Mouse (Mus musculus): ENCODE data around the gene Gm20741. TPM values are rescaled to one million over a fixed set of nuclear protein-coding genes. Genes with fewer than 3 reads are reported as not detected.
A peak's percentile ranks its signal among the peaks of the same experiment; 100 is the strongest.

Gene Gm20741
- total and polyA plus RNA-seq, 3 experiments = not detected

- dilution Hi-C loops (cut with MboI; ENCODE audit: extremely low pct_ligation_motif_present, extremely low pct_unique_long_range_greater_than_20kb, low sequenced_read_pairs) (no loop called here), in situ Hi-C loops (cut with MboI; ENCODE audit: low pct_ligation_motif_present, low pct_unique_long_range_greater_than_20kb, low sequenced_read_pairs) (no loop called here)
- Histone ChIP-seq H3K9ac (ENCODE audit: insufficient read depth, low read depth) (no peak overlapping the region), H3K36me3 (replicated peaks in 1 of 2; ENCODE audit: control insufficient read depth in 1 of 2, insufficient read depth in 1 of 2, low read length in 1 of 2) (no peaks in the 10 kb centered on the region), H3K4me2 (ENCODE audit: insufficient read depth, low read depth, poor library complexity, severe bottlenecking) (no peak overlapping the region), H3K27ac (ENCODE audit: insufficient read depth, low read depth) (no peak overlapping the region; the same call in 1 of the 2 replicates), H3K9me3 (replicated peaks; ENCODE audit: low read length) (peaks cover 44% of the 10 kb centered on the region), H3K79me2 (replicated peaks; ENCODE audit: control insufficient read depth, extremely low read depth, insufficient read depth, poor library complexity, severe bottlenecking) (no peaks in the 10 kb centered on the region), H3K4me3 (replicated peaks in 1 of 3; ENCODE audit: low read depth in 2 of 3, low read length in 2 of 3, poor library complexity in 1 of 3) (peak overlapping the region in 1 of 3 experiments; percentile 3), H3K4me1 (ENCODE audit: control insufficient read depth in 1 of 2, insufficient read depth in 2 of 2) (no peaks in the 10 kb centered on the region), H3K27me3 (replicated peaks) (no peaks in the 10 kb centered on the region)
- no peak for DNase-seq (ENCODE audit: extremely low read depth)
- TF ChIP-seq CTCF (conservative IDR thresholded peaks at IDR 0.05 in 1 of 2, IDR thresholded peaks at IDR 0.05 in 1 of 2; ENCODE audit: low read depth in 2 of 2, low read length in 2 of 2) (0 out of 4 replicates have a peak, but pooled peaks of 1 of the 2 experiments have one; percentile 5), BHLHE40 (IDR thresholded peaks at IDR 0.05; ENCODE audit: low read depth, low read length) (no peak)
Observed at GRCm38 (mm10) chr16:88823736-88824135, 11.7 kb upstream of the Gm20741 start.

- dilution Hi-C loops (cut with MboI; ENCODE audit: extremely low pct_ligation_motif_present, extremely low pct_unique_long_range_greater_than_20kb, low sequenced_read_pairs) (no loop called here), in situ Hi-C loops (cut with MboI; ENCODE audit: low pct_ligation_motif_present, low pct_unique_long_range_greater_than_20kb, low sequenced_read_pairs) (no loop called here)
- no peak within 1 kb of the TSS for H3K4me2 ChIP-seq (ENCODE audit: insufficient read depth, low read depth, poor library complexity, severe bottlenecking)
- no peak within 1 kb of the TSS for H3K27ac ChIP-seq (ENCODE audit: insufficient read depth, low read depth)
- no peaks in the 10 kb centered on the region for H3K4me1 ChIP-seq (ENCODE audit: control insufficient read depth in 1 of 2, insufficient read depth in 2 of 2)
- no peak for TF ChIP-seq MYC (IDR thresholded peaks at IDR 0.05; ENCODE audit: low read depth, low read length)
- no peak for TF ChIP-seq MEF2A (IDR thresholded peaks at IDR 0.05; ENCODE audit: borderline replicate concordance, low read depth, low read length)
- TF ChIP-seq IRF4 (IDR thresholded peaks at IDR 0.05; ENCODE audit: low read depth, low read length) = no peak
- no peak within 1 kb of the TSS for H3K4me3 ChIP-seq (replicated peaks in 1 of 3; ENCODE audit: low read depth in 2 of 3, low read length in 2 of 3, poor library complexity in 1 of 3)
- H3K36me3 ChIP-seq (replicated peaks in 1 of 2; ENCODE audit: control insufficient read depth in 1 of 2, insufficient read depth in 1 of 2, low read length in 1 of 2) = no peaks in the 10 kb centered on the region
- no peaks in the 10 kb centered on the region for H3K27me3 ChIP-seq (replicated peaks)
- H3K9me3 ChIP-seq (replicated peaks; ENCODE audit: low read length) = peaks cover 47% of the 10 kb centered on the region
- DNase-seq (ENCODE audit: extremely low read depth) = no peak
- H3K9ac ChIP-seq (ENCODE audit: insufficient read depth, low read depth) = no peak within 1 kb of the TSS
- no peaks in the 10 kb centered on the region for H3K79me2 ChIP-seq (replicated peaks; ENCODE audit: control insufficient read depth, extremely low read depth, insufficient read depth, poor library complexity, severe bottlenecking)
Observed at GRCm38 (mm10) chr16:88820066-88820465, 8.0 kb upstream of the Gm20741 start, which contains the start of gene Krtap15. Gene Krtap15, plus strand, starts transcription at chr16:88820215.

DNA sequence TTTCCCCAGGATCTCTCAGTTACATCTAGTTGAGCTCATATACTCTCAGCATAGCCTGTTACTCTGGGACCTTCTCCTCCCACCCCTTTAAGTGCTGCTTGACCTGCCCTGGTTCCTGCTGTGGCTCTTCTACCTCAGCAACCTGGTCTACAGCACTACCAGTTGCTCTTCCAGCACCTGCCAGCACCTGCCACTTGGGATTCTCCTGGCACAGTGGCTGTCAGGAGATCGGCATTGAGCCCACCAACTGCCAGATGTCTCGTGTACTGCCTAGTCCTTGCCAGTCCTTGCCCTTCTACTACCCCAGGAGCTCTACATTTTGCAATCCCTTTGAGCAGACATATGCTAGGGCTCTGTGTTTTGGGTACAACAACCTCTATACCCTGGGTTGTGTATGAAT is 25.2 kb downstream of the Gm20741 start:
- no peak overlapping the region for H3K4me3 ChIP-seq (replicated peaks in 1 of 3; ENCODE audit: low read depth in 2 of 3, low read length in 2 of 3, poor library complexity in 1 of 3)
- DNase-seq (ENCODE audit: extremely low read depth) = no peak
- H3K4me1 ChIP-seq (ENCODE audit: control insufficient read depth in 1 of 2, insufficient read depth in 2 of 2) = no peaks in the 10 kb centered on the region
- no peak overlapping the region for H3K9ac ChIP-seq (ENCODE audit: insufficient read depth, low read depth)
- H3K9me3 ChIP-seq (replicated peaks; ENCODE audit: low read length) = peaks cover 43% of the 10 kb centered on the region
- no peaks in the 10 kb centered on the region for H3K79me2 ChIP-seq (replicated peaks; ENCODE audit: control insufficient read depth, extremely low read depth, insufficient read depth, poor library complexity, severe bottlenecking)
- H3K4me2 ChIP-seq (ENCODE audit: insufficient read depth, low read depth, poor library complexity, severe bottlenecking) = no peak overlapping the region
- H3K27ac ChIP-seq (ENCODE audit: insufficient read depth, low read depth) = no peak overlapping the region
- H3K36me3 ChIP-seq (replicated peaks in 1 of 2; ENCODE audit: control insufficient read depth in 1 of 2, insufficient read depth in 1 of 2, low read length in 1 of 2) = no peaks in the 10 kb centered on the region
- dilution Hi-C loops (cut with MboI; ENCODE audit: extremely low pct_ligation_motif_present, extremely low pct_unique_long_range_greater_than_20kb, low sequenced_read_pairs) = no loop called here
- no peaks in the 10 kb centered on the region for H3K27me3 ChIP-seq (replicated peaks)
- in situ Hi-C loops (cut with MboI; ENCODE audit: low pct_ligation_motif_present, low pct_unique_long_range_greater_than_20kb, low sequenced_read_pairs) = no loop called here
- TF ChIP-seq GABPA (IDR thresholded peaks at IDR 0.05; ENCODE audit: insufficient replicate concordance, low read depth, low read length) (no peak), CHD1 (IDR thresholded peaks at IDR 0.05; ENCODE audit: low read depth, low read length) (no peak), USF1 (IDR thresholded peaks at IDR 0.05; ENCODE audit: low read depth, low read length) (no peak), JUN (IDR thresholded peaks at IDR 0.05; ENCODE audit: insufficient read depth, low read depth, low read length) (no peak), MAZ (IDR thresholded peaks at IDR 0.05; ENCODE audit: low read depth, low read length) (no peak), ZMIZ1 (IDR thresholded peaks at IDR 0.05; ENCODE audit: low read depth, low read length) (no peak), ETS1 (conservative IDR thresholded peaks at IDR 0.05; ENCODE audit: low read depth, low read length) (no peak), MAFK (IDR thresholded peaks at IDR 0.05; ENCODE audit: insufficient replicate concordance, low read length) (no peak), MYC (IDR thresholded peaks at IDR 0.05; ENCODE audit: low read depth, low read length) (no peak), HCFC1 (IDR thresholded peaks at IDR 0.05; ENCODE audit: low read depth, low read length) (no peak), TBP (conservative IDR thresholded peaks at IDR 0.05; ENCODE audit: low read depth, low read length) (no peak), ZC3H11A (IDR thresholded peaks at IDR 0.05; ENCODE audit: low read depth, low read length) (no peak), EP300 (IDR thresholded peaks at IDR 0.05; ENCODE audit: low read length) (no peak), TCF12 (IDR thresholded peaks at IDR 0.05; ENCODE audit: low read depth, low read length) (no peak), E2F4 (IDR thresholded peaks at IDR 0.05; ENCODE audit: insufficient replicate concordance, low read depth, low read length) (no peak), PAX5 (IDR thresholded peaks at IDR 0.05; ENCODE audit: low read length) (no peak), MXI1 (IDR thresholded peaks at IDR 0.05; ENCODE audit: low read depth, low read length) (no peak), USF2 (conservative IDR thresholded peaks at IDR 0.05; ENCODE audit: low read depth, low read length) (no peak), MAX (IDR thresholded peaks at IDR 0.05; ENCODE audit: low read length) (no peak), NELFE (IDR thresholded peaks at IDR 0.05; ENCODE audit: low read depth, low read length) (no peak)
